Mouse (Mus musculus) heart, embryonic 16.5 days (tissue): ENCODE results near the gene Eml1. TPM values are rescaled to one million over a fixed set of nuclear protein-coding genes. Genes with fewer than 3 reads are reported as not detected.
"Not testable (repeated sequence)": the region's sequence is repeated elsewhere in the genome, so short reads cannot be mapped to it uniquely, and the experiment has no call there.

ENCODE experiments used
- ATAC-seq: fragments of 200-750 bp; cut with Nextera tagmentation; replicated peaks from 2 replicates; pipeline ENCODE4 v1.8.0; 2017; ENCODE audit warnings: moderate number of reproducible peaks; ENCODE audit not compliant: insufficient read depth, low FRiP score; ENCODE audit errors: extremely low read depth
- H3K27ac ChIP-seq: fragments of 300-500 bp; sonication (generic); 2 replicates; pipeline ENCODE4 v1.5.1; 2014; ENCODE audit warnings: mild to moderate bottlenecking, low read length, control low read depth, moderate library complexity
- H3K27me3 ChIP-seq: fragments of 300-500 bp; sonication (generic); 2 replicates; pipeline ENCODE4 v1.6.1; 2014; ENCODE audit warnings: low read length, mixed read lengths; ENCODE audit not compliant: control insufficient read depth, insufficient read depth
- H3K36me3 ChIP-seq: fragments of 300-500 bp; sonication (generic); 2 replicates; pipeline ENCODE4 v1.6.1; 2014; ENCODE audit not compliant: control insufficient read depth, insufficient read depth
- H3K4me1 ChIP-seq: fragments of 300-500 bp; sonication (generic); 2 replicates; pipeline ENCODE4 v1.6.1; 2014; ENCODE audit warnings: low read length, mixed read lengths; ENCODE audit not compliant: control insufficient read depth, insufficient read depth
- H3K4me2 ChIP-seq: fragments of 300-500 bp; sonication (generic); 2 replicates; pipeline ENCODE4 v1.6.1; 2014; ENCODE audit warnings: low read depth, mild to moderate bottlenecking, control low read depth, low read length
- H3K4me3 ChIP-seq: fragments of 300-500 bp; sonication (generic); 2 replicates; pipeline ENCODE4 v1.5.1; 2014; ENCODE audit warnings: mild to moderate bottlenecking, control low read depth, low read length
- H3K9ac ChIP-seq: fragments of 300-500 bp; sonication (generic); 2 replicates; pipeline ENCODE4 v1.6.1; 2014; ENCODE audit warnings: low read length, control low read depth
- H3K9me3 ChIP-seq: fragments of 300-500 bp; sonication (generic); replicated peaks from 2 replicates; pipeline ENCODE4 v1.6.1; 2016; ENCODE audit warnings: low read length; ENCODE audit not compliant: control insufficient read depth
- WGBS: fragments of 180-500 bp; shearing (Covaris S2); extraction: QIAGEN DNeasy Blood & Tissue Kit; methylation state at CpG from one replicate; pipeline ENCODE4 v1.1.7; 2014; 5-methylcytosine and 5-hydroxymethylcytosine counted together
- polyA plus RNA-seq: library from polyadenylated mRNA; unstranded; fragments of >200 nt; fragmentation: Nextera tagmentation; extraction: Ambion mirVana; gene quantifications from 2 replicates; pipeline ENCODE4 v1.2.1, GENCODE M21; 2015

Eml1 gene
- polyA plus RNA-seq, 1 experiment from 2014 or later, result 84.9 TPM

GRCm38 (mm10) chr12:108490954-108491353, 120.2 kb downstream of the Eml1 start:
- no peak for ATAC-seq
- Histone ChIP-seq H3K9ac (no peak overlapping the region), H3K36me3 (no peaks in the 10 kb centered on the region), H3K9me3 (no peaks in the 10 kb centered on the region), H3K27me3 (no peaks in the 10 kb centered on the region), H3K4me1 (peaks cover 17% of the 10 kb centered on the region), H3K27ac (no peak overlapping the region), H3K4me3 (no peak overlapping the region), H3K4me2 (no peak overlapping the region)
- WGBS, result 45% methylated on average over 7 of the region's 7 CpGs

GRCm38 (mm10) chr12:108494011-108494541, 123.3 kb downstream of the Eml1 start:
- H3K27ac ChIP-seq, result peak overlapping the region; percentile 47; the same call in 1 of the 2 replicates
- no peak overlapping the region for H3K4me2 ChIP-seq
- no peak overlapping the region for H3K9ac ChIP-seq
- H3K4me1 ChIP-seq, result peaks cover 17% of the 10 kb centered on the region
- H3K9me3 ChIP-seq, result no peaks in the 10 kb centered on the region
- no peak overlapping the region for H3K4me3 ChIP-seq
- 17% methylated on average over 4 of the region's 4 CpGs for WGBS
- peak; percentile 46; the same call in 1 of the 2 replicates for ATAC-seq
- no peaks in the 10 kb centered on the region for H3K36me3 ChIP-seq
- no peaks in the 10 kb centered on the region for H3K27me3 ChIP-seq

- Histone ChIP-seq H3K27me3 (no peaks in the 10 kb centered on the region), H3K9ac (0 out of 2 replicates have a peak overlapping the region, but pooled peaks have one; percentile 2), H3K27ac (peak overlapping the region; percentile 5), H3K4me1 (peaks cover 11% of the 10 kb centered on the region), H3K4me2 (no peak overlapping the region), H3K36me3 (no peaks in the 10 kb centered on the region), H3K4me3 (no peak overlapping the region), H3K9me3 (no peaks in the 10 kb centered on the region)
- 60% methylated on average over 8 of the region's 8 CpGs for WGBS
- no peak for ATAC-seq
Observed at GRCm38 (mm10) chr12:108495455-108496235, 124.9 kb downstream of the Eml1 start.

GRCm38 (mm10) chr12:108503064-108503463, 132.3 kb downstream of the Eml1 start:
- ATAC-seq, result peak; percentile 10; the same call in 1 of the 2 replicates
- 42% methylated on average over 10 of the region's 10 CpGs for WGBS
- Histone ChIP-seq H3K9me3 (no peaks in the 10 kb centered on the region), H3K36me3 (0 out of 2 replicates have a peak, but pooled peaks cover 2% of the 10 kb centered on the region), H3K9ac (no peak overlapping the region), H3K4me1 (peaks cover 6% of the 10 kb centered on the region), H3K4me2 (peak overlapping the region; percentile 62), H3K27me3 (no peaks in the 10 kb centered on the region), H3K27ac (no peak overlapping the region), H3K4me3 (peak overlapping the region; percentile 31)

GRCm38 (mm10) chr12:108503582-108503981, 132.8 kb downstream of the Eml1 start:
- WGBS, result 24% methylated on average over 16 of the region's 16 CpGs
- no peaks in the 10 kb centered on the region for H3K27me3 ChIP-seq
- ATAC-seq, result peak; percentile 18; the same call in 1 of the 2 replicates
- no peaks in the 10 kb centered on the region for H3K9me3 ChIP-seq
- H3K9ac ChIP-seq, result peak overlapping the region; percentile 45; the same call in 1 of the 2 replicates
- 0 out of 2 replicates have a peak, but pooled peaks cover 2% of the 10 kb centered on the region for H3K36me3 ChIP-seq
- H3K27ac ChIP-seq, result no peak overlapping the region
- H3K4me1 ChIP-seq, result peaks cover 6% of the 10 kb centered on the region
- H3K4me2 ChIP-seq, result peak overlapping the region; percentile 62
- H3K4me3 ChIP-seq, result peak overlapping the region; percentile 31

DNA sequence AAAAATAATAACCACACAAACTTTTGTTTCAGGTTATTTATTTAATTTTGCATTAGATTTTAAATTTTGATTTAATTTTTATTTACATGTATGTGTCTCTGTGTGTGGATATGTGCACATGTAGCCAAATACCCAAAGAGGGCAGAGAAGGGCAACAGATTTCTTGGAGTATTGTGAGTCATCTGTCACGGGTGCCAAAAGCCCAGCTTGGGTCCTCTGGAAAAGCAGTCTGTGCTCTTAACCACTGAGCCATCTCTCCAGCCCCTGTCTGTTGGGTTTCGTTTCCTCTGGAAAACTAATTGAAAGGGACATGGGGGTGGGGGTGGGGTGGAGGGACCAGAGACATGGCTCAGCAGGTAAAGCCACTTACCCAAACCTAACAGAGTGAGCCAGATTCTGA, 135.1 kb downstream of the Eml1 start:
- H3K27me3 ChIP-seq, result no peaks in the 10 kb centered on the region
- no peak overlapping the region for H3K4me2 ChIP-seq
- H3K9me3 ChIP-seq, result no peaks in the 10 kb centered on the region
- ATAC-seq, result no peak
- 70% methylated on average over 2 of the region's 2 CpGs for WGBS
- H3K27ac ChIP-seq, result no peak overlapping the region
- H3K4me1 ChIP-seq, result peaks cover 6% of the 10 kb centered on the region
- no peak overlapping the region for H3K9ac ChIP-seq
- 0 out of 2 replicates have a peak, but pooled peaks cover 2% of the 10 kb centered on the region for H3K36me3 ChIP-seq
- H3K4me3 ChIP-seq, result no peak overlapping the region

- H3K9ac ChIP-seq, H3K36me3 ChIP-seq, H3K27me3 ChIP-seq, H3K4me3 ChIP-seq, ATAC-seq, H3K9me3 ChIP-seq, H3K27ac ChIP-seq, H3K4me2 ChIP-seq, H3K4me1 ChIP-seq: not testable (repeated sequence)
- 76% methylated on average over 3 of the region's 3 CpGs for WGBS
Observed at GRCm38 (mm10) chr12:108507046-108507445, 136.3 kb downstream of the Eml1 start.

- Histone ChIP-seq H3K36me3 (peaks cover 8% of the 10 kb centered on the region; the same call in 1 of the 2 replicates), H3K4me1 (no peaks in the 10 kb centered on the region), H3K4me2 (no peak overlapping the region), H3K4me3 (no peak overlapping the region), H3K9ac (no peak overlapping the region), H3K27me3 (no peaks in the 10 kb centered on the region), H3K27ac (no peak overlapping the region), H3K9me3 (no peaks in the 10 kb centered on the region)
- WGBS, result 44% methylated on average over 7 of the region's 7 CpGs
- no peak for ATAC-seq
Observed at GRCm38 (mm10) chr12:108510571-108510970, 139.8 kb downstream of the Eml1 start.

GRCm38 (mm10) chr12:108511009-108511408, 140.3 kb downstream of the Eml1 start:
- Histone ChIP-seq H3K4me3 (no peak overlapping the region), H3K27me3 (no peaks in the 10 kb centered on the region), H3K9me3 (no peaks in the 10 kb centered on the region), H3K4me1 (no peaks in the 10 kb centered on the region), H3K36me3 (peaks cover 8% of the 10 kb centered on the region; the same call in 1 of the 2 replicates), H3K4me2 (no peak overlapping the region), H3K9ac (no peak overlapping the region), H3K27ac (no peak overlapping the region)
- WGBS, result 8% methylated on average over 3 of the region's 3 CpGs
- no peak for ATAC-seq
